Mouse (Mus musculus) megakaryocyte, embryonic 14.5 days (primary cell): ENCODE results near the gene Fgd6.

ENCODE experiments used
- FLI1 ChIP-seq: IDR thresholded peaks from 2 replicates; pipeline ENCODE4 v1.6.1; 2012; ENCODE audit warnings: low read length, inconsistent platforms, mixed read lengths
- GATA1 ChIP-seq: IDR thresholded peaks from 3 replicates; pipeline ENCODE4 v1.6.1; 2012; ENCODE audit warnings: mixed read lengths, low read length, inconsistent platforms, borderline replicate concordance

DNA sequence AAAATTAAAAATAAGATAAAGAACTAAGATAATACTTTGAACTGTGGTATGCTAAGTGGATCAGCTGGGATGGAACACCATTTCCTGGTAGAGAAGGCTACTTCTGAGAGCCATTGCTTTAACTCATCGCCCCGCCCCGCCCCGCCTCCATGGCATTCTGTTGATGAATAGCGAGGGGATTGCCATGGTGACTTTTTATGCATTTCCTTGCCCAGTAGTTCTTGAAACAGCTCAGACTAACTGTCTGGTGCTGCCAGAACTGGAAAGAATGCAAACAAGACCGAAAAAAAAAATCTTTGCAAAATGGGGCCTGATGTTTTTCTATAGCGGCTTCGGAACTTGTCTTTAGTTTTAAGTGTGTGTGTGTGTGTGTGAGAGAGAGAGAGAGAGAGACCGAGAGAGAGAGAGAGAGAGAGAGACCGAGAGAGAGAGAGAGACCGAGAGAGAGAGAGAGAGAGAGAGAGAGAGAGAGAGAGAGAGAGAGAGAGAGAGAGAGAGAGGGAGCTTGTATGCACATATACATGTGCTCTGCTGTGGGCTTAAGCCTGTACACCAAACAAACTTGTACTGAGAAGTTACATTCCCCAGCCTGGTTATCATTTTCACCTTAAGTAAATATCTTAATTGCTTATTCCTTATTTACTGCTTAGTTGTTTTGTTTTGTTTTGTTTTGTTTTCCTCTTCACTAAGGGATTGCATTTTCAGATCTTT is 51.7 kb downstream of the Fgd6 start:
- TF ChIP-seq GATA1 (no peak), FLI1 (no peak)
